Mouse (Mus musculus): ENCODE measurements at regions not wholly inside any gene's neighbourhood (a gene's known extent, or its start where the extent isn't known, plus 50 kb on each side); places are given as distances from the start of the nearest gene placed in this dataset.

- no peak overlapping the region for H3K4me3 ChIP-seq (replicated peaks)
- H3K4me1 ChIP-seq (replicated peaks), result peaks cover 9% of the 10 kb centered on the region
- peak; percentile 38; the same call in 1 of the 2 replicates for ATAC-seq
- no peaks in the 10 kb centered on the region for H3K9me3 ChIP-seq
- no peak overlapping the region for H3K27ac ChIP-seq
- no peak overlapping the region for H3K9ac ChIP-seq (replicated peaks)
- WGBS, result 37% methylated on average over 3 of the region's 3 CpGs
- no peak overlapping the region for H3K4me2 ChIP-seq (replicated peaks)
- H3K27me3 ChIP-seq, result peaks cover 7% of the 10 kb centered on the region; the same call in 1 of the 2 replicates
- no peaks in the 10 kb centered on the region for H3K36me3 ChIP-seq
Measured at GRCm38 (mm10) chr6:99964540-99964939, 238.3 kb upstream of the Prok2 start.

- Histone ChIP-seq H3K27me3 (peaks cover 4% of the 10 kb centered on the region; the same call in 1 of the 2 replicates), H3K27ac (no peak overlapping the region), H3K9ac (replicated peaks) (no peak overlapping the region), H3K9me3 (no peaks in the 10 kb centered on the region), H3K4me1 (replicated peaks) (peaks cover 9% of the 10 kb centered on the region), H3K4me3 (replicated peaks) (no peak overlapping the region), H3K36me3 (no peaks in the 10 kb centered on the region), H3K4me2 (replicated peaks) (no peak overlapping the region)
- ATAC-seq, result peak; percentile 14; the same call in 1 of the 2 replicates
- 69% methylated on average over 4 of the region's 4 CpGs for WGBS
Measured at GRCm38 (mm10) chr6:99964007-99964406, 237.8 kb upstream of the Prok2 start.

GRCm38 (mm10) chr6:99959371-99959770 is 233.2 kb upstream of the Prok2 start:
- Histone ChIP-seq H3K36me3 (no peaks in the 10 kb centered on the region), H3K9me3 (no peaks in the 10 kb centered on the region)
- WGBS, result 23% methylated on average over 4 of the region's 4 CpGs

GRCm38 (mm10) chr6:99954832-99955830 is 228.9 kb upstream of the Prok2 start:
- Histone ChIP-seq H3K4me2 (replicated peaks) (0 out of 2 replicates have a peak overlapping the region, but pooled peaks have one; percentile 0), H3K27ac (0 out of 2 replicates have a peak overlapping the region, but pooled peaks have one; percentile 26), H3K4me3 (replicated peaks) (no peak overlapping the region), H3K36me3 (no peaks in the 10 kb centered on the region), H3K4me1 (replicated peaks) (peaks cover 22% of the 10 kb centered on the region), H3K27me3 (peaks cover 17% of the 10 kb centered on the region; the same call in 1 of the 2 replicates), H3K9ac (replicated peaks) (no peak overlapping the region), H3K9me3 (no peaks in the 10 kb centered on the region)
- ATAC-seq, result peak; percentile 90
- 63% methylated on average over 22 of the region's 22 CpGs for WGBS

More at GRCm38 (mm10) chr6:99959371-99959770, 233.2 kb upstream of the Prok2 start:
- no peak overlapping the region for H3K4me3 ChIP-seq (replicated peaks)
- H3K9ac ChIP-seq (replicated peaks), result no peak overlapping the region
- peaks cover 18% of the 10 kb centered on the region for H3K4me1 ChIP-seq (replicated peaks)
- no peak overlapping the region for H3K4me2 ChIP-seq (replicated peaks)
- H3K27ac ChIP-seq, result no peak overlapping the region
- ATAC-seq, result no peak
- peaks cover 20% of the 10 kb centered on the region for H3K27me3 ChIP-seq

- WGBS, result 32% methylated on average over 11 of the region's 11 CpGs
- ATAC-seq, result peak; percentile 79
- Histone ChIP-seq H3K4me1 (replicated peaks) (peaks cover 22% of the 10 kb centered on the region), H3K27me3 (peaks cover 17% of the 10 kb centered on the region; the same call in 1 of the 2 replicates), H3K9me3 (no peaks in the 10 kb centered on the region), H3K4me3 (replicated peaks) (no peak overlapping the region), H3K27ac (peak overlapping the region; percentile 26), H3K36me3 (no peaks in the 10 kb centered on the region), H3K9ac (replicated peaks) (no peak overlapping the region), H3K4me2 (replicated peaks) (0 out of 2 replicates have a peak overlapping the region, but pooled peaks have one; percentile 0)
Measured at GRCm38 (mm10) chr6:99953980-99954776, 228.0 kb upstream of the Prok2 start.

- H3K4me1 ChIP-seq (replicated peaks), result peaks cover 28% of the 10 kb centered on the region
- 0 out of 2 replicates have a peak, but pooled peaks cover 3% of the 10 kb centered on the region for H3K27me3 ChIP-seq
- no peaks in the 10 kb centered on the region for H3K36me3 ChIP-seq
- no peak overlapping the region for H3K4me2 ChIP-seq (replicated peaks)
- H3K27ac ChIP-seq, result no peak overlapping the region
- H3K9me3 ChIP-seq, result no peaks in the 10 kb centered on the region
- WGBS, result 95% methylated on average over 8 of the region's 8 CpGs
- no peak overlapping the region for H3K4me3 ChIP-seq (replicated peaks)
- ATAC-seq, result no peak
- no peak overlapping the region for H3K9ac ChIP-seq (replicated peaks)
Measured at GRCm38 (mm10) chr6:99950811-99951210, 224.6 kb upstream of the Prok2 start.

GRCm38 (mm10) chr6:99946917-99947316 is 220.7 kb upstream of the Prok2 start:
- Histone ChIP-seq H3K36me3 (no peaks in the 10 kb centered on the region), H3K4me2 (replicated peaks) (no peak overlapping the region), H3K27ac (no peak overlapping the region), H3K4me3 (replicated peaks) (no peak overlapping the region), H3K27me3 (peaks cover 15% of the 10 kb centered on the region; the same call in 1 of the 2 replicates), H3K9ac (replicated peaks) (no peak overlapping the region), H3K4me1 (replicated peaks) (peaks cover 6% of the 10 kb centered on the region; the same call in 1 of the 2 replicates), H3K9me3 (no peaks in the 10 kb centered on the region)
- no peak for ATAC-seq
- WGBS, result 47% methylated on average over 2 of the region's 2 CpGs

GRCm38 (mm10) chr6:99946481-99946880 is 220.3 kb upstream of the Prok2 start:
- Histone ChIP-seq H3K9me3 (no peaks in the 10 kb centered on the region), H3K27me3 (peaks cover 15% of the 10 kb centered on the region; the same call in 1 of the 2 replicates), H3K4me3 (replicated peaks) (no peak overlapping the region), H3K27ac (no peak overlapping the region), H3K36me3 (no peaks in the 10 kb centered on the region), H3K9ac (replicated peaks) (no peak overlapping the region), H3K4me2 (replicated peaks) (no peak overlapping the region), H3K4me1 (replicated peaks) (peaks cover 6% of the 10 kb centered on the region; the same call in 1 of the 2 replicates)
- no peak for ATAC-seq
- 81% methylated on average over 3 of the region's 3 CpGs for WGBS

GRCm38 (mm10) chr6:99945691-99946090 is 219.5 kb upstream of the Prok2 start:
- H3K9ac ChIP-seq (replicated peaks), result no peak overlapping the region
- peaks cover 18% of the 10 kb centered on the region; the same call in 1 of the 2 replicates for H3K27me3 ChIP-seq
- no peak overlapping the region for H3K4me3 ChIP-seq (replicated peaks)
- H3K9me3 ChIP-seq, result no peaks in the 10 kb centered on the region
- H3K4me1 ChIP-seq (replicated peaks), result peaks cover 6% of the 10 kb centered on the region; the same call in 1 of the 2 replicates
- ATAC-seq, result no peak
- H3K4me2 ChIP-seq (replicated peaks), result no peak overlapping the region
- WGBS, result 73% methylated on average over 2 of the region's 2 CpGs
- no peaks in the 10 kb centered on the region for H3K36me3 ChIP-seq
- no peak overlapping the region for H3K27ac ChIP-seq

GRCm38 (mm10) chr6:99942958-99943357 is 216.8 kb upstream of the Prok2 start:
- H3K4me3 ChIP-seq (replicated peaks), result no peak overlapping the region
- ATAC-seq, result no peak
- H3K4me2 ChIP-seq (replicated peaks), result no peak overlapping the region
- H3K27ac ChIP-seq, result no peak overlapping the region
- H3K36me3 ChIP-seq, result no peaks in the 10 kb centered on the region
- peaks cover 24% of the 10 kb centered on the region; the same call in 1 of the 2 replicates for H3K27me3 ChIP-seq
- H3K9me3 ChIP-seq, result no peaks in the 10 kb centered on the region
- H3K9ac ChIP-seq (replicated peaks), result no peak overlapping the region
- H3K4me1 ChIP-seq (replicated peaks), result peaks cover 27% of the 10 kb centered on the region
- 71% methylated on average over 1 of the region's 1 CpGs for WGBS

- H3K4me1 ChIP-seq (replicated peaks), result peaks cover 21% of the 10 kb centered on the region
- H3K27ac ChIP-seq, result no peak overlapping the region
- no peaks in the 10 kb centered on the region for H3K36me3 ChIP-seq
- ATAC-seq, result no peak
- no peaks in the 10 kb centered on the region for H3K9me3 ChIP-seq
- peaks cover 15% of the 10 kb centered on the region; the same call in 1 of the 2 replicates for H3K27me3 ChIP-seq
- no peak overlapping the region for H3K9ac ChIP-seq (replicated peaks)
- WGBS, result 68% methylated on average over 5 of the region's 5 CpGs
- H3K4me2 ChIP-seq (replicated peaks), result no peak overlapping the region
- no peak overlapping the region for H3K4me3 ChIP-seq (replicated peaks)
Measured at GRCm38 (mm10) chr6:99940118-99940517, 213.9 kb upstream of the Prok2 start.

Measured in midbrain, embryonic 13.5 days (tissue).